Mouse (Mus musculus): ENCODE data around the gene Zfpl1. TPM values are rescaled to one million over a fixed set of nuclear protein-coding genes. Genes with fewer than 3 reads are reported as not detected.

Zfpl1 gene
- polyA plus RNA-seq, 1 experiment: 99.1 TPM

DNA sequence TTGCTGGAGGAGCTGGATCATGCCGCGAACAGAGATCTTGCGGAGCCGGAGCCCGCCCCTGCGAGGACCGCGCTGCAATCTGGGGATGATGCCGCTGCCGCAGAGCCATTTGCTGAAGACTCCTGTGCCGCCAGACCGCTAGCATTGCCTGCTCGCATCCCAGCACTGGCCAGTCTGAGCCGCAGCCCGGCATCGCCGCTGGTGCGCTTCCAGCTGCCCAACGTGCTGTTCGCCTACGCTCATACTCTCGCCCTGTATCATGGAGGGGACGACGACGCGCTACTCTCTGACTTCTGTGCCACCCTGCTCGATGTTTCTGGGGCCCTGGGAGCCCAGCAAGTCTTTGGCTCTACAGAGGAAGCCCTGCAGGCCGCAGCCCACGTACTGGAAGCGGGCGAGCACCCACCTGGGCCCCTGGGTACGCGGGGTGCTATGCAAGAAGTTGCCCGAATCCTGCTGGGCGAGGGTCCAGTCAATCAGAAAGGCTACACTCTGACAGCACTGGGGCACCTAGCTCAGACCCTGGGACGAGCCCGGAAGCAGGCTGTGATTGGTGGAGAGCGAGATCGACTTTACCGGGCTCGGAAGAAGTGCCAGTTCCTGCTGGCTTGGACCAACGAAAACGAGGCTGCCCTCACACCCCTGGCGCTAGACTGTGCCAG is 23.0 kb downstream of the Zfpl1 start:
- peak overlapping the region; percentile 94 for H3K4me3 ChIP-seq (replicated peaks; ENCODE audit: extremely low read depth, low read depth, low read length)
- peak; percentile 36 for DNase-seq
- WGBS: 1% methylated on average over 44 of the region's 44 CpGs

DNA sequence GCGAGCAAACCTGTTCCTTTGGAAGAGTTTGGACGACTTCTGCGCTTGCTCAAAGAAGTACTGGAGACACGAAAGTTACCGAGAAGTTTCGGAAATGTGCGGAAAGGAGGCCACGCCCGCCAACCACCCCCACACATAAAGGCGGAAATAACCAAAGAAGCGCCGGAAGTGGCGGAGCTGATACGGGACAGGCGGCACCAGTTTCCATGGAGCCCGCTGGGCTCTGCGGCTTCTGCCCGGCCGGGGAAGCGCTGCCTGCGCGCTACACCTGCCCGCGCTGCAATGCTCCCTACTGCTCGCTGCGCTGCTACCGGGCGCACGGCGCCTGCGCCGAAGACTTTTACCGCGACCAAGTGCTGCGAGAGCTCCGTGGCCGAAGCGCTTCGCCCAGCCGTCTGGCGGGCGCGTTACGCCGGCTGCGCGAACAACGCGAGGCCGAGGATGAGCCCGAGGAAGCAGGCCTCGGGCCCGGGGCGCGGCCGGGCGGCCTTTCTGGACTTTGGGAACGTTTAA is 23.7 kb downstream of the Zfpl1 start, which contains the start of gene Znhit2:
Gene Znhit2, plus strand, starts transcription at position 172 of the 513 bp plus-strand sequence.
- WGBS: under 1% methylated on average over 58 of the region's 58 CpGs
- Histone ChIP-seq H3K4me1 (ENCODE audit: control insufficient read depth, insufficient read depth, low read length) (peaks cover 19% of the 10 kb centered on the region), H3K4me3 (replicated peaks; ENCODE audit: extremely low read depth, low read depth, low read length) (peak within 1 kb of the TSS; percentile 94)
- TF ChIP-seq CTCF (IDR thresholded peaks at IDR 0.05; ENCODE audit: insufficient read depth, low read length): no peak
- peak; percentile 64; the same call in 1 of the 2 replicates for TF ChIP-seq POLR2A (IDR thresholded peaks at IDR 0.05; ENCODE audit: borderline replicate concordance, extremely low read depth, low read depth, low read length)
- DNase-seq: peak; percentile 92

More for the DNA sequence above, 23.0 kb downstream of the Zfpl1 start:
- peaks cover 19% of the 10 kb centered on the region for H3K4me1 ChIP-seq (ENCODE audit: control insufficient read depth, insufficient read depth, low read length)
- peak; percentile 19; the same call in 1 of the 2 replicates for TF ChIP-seq POLR2A (IDR thresholded peaks at IDR 0.05; ENCODE audit: borderline replicate concordance, extremely low read depth, low read depth, low read length)
- no peak for TF ChIP-seq CTCF (IDR thresholded peaks at IDR 0.05; ENCODE audit: insufficient read depth, low read length)

DNA sequence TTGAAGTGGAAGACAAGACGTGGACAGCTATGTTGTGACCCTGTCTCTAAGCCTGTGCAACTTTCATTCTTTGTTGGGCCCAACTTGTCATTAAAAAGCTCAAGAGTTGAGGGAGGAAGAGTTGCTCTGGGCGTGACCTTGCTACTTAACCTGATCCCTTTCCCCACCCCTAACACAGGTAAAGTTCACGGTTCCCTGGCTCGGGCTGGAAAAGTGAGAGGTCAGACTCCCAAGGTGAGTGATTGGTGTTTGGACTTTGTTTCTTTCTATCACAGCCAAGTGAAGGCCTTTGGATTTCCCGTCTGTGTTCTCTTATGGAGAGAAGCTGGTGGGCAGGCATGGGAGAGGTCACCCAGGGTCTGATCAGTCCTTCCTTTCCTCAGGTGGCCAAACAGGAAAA is 25.8 kb downstream of the Zfpl1 start:
- no peak overlapping the region for H3K4me3 ChIP-seq (replicated peaks; ENCODE audit: extremely low read depth, low read depth, low read length)
- WGBS: 76% methylated on average over 5 of the region's 5 CpGs
- H3K4me1 ChIP-seq (ENCODE audit: control insufficient read depth, insufficient read depth, low read length): peaks cover 19% of the 10 kb centered on the region
- DNase-seq: no peak
- TF ChIP-seq CTCF (IDR thresholded peaks at IDR 0.05; ENCODE audit: insufficient read depth, low read length) (no peak), POLR2A (IDR thresholded peaks at IDR 0.05; ENCODE audit: borderline replicate concordance, extremely low read depth, low read depth, low read length) (no peak)

DNA sequence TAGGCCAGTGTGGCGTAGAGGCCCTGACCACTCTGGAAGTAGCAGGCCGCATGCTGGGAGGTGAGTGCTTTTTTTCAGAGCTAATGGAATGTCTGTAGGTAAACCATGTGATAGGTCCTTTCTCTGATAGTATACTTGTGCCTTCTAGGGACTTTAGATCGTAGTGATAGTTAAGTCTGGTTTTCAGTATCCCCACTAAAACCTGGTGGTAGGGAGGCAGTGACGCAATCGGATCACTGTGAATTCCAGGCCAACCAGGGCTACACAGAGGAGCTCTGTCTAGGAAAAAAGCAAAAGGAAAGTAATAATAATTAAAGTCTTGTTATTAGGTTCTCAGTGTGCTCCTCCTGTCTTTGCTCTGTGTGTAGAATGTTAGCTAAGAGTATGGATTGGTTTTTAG is 26.2 kb downstream of the Zfpl1 start:
- WGBS: 28% methylated on average over 5 of the region's 5 CpGs
- TF ChIP-seq POLR2A (IDR thresholded peaks at IDR 0.05; ENCODE audit: borderline replicate concordance, extremely low read depth, low read depth, low read length) (no peak), CTCF (IDR thresholded peaks at IDR 0.05; ENCODE audit: insufficient read depth, low read length) (no peak)
- no peak for DNase-seq
- Histone ChIP-seq H3K4me3 (replicated peaks; ENCODE audit: extremely low read depth, low read depth, low read length) (peak overlapping the region; percentile 96), H3K4me1 (ENCODE audit: control insufficient read depth, insufficient read depth, low read length) (peaks cover 19% of the 10 kb centered on the region)

DNA sequence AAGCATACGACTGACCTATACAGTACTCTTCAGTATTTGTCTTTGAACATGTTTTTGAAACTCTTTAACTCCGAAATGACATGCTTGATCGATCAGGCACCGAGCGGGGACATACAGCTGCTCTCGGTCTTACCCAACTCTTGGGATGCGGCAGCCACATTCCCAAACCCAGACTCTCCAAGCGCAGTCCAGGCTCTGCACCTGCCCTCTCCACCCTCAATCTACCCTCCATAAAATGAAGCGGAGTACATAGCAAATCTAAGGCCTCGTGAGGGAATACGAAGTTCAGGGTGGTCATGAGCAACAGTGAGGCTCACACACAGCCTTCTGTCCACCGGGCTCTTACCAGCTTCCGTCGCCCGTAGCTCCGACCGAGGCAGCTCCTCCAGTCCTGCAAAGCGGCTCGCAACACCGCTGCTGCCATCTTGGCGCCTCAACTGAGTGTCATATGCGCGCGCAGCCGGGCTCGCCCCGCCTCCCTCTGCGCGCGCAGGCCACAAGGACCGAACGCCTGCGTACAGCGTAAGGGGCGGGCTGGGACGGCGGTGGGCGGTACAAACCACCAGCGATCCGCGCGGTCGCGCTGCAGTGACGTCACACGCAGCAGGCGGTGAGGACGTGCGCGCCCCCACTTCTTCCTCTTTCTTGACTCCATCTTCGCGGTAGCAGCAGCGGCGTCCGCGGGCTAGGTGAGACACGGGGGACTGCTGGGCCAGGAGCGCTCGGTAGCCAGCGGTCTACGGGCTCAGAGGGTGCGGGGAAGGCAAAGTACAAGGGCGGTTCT is 27.3 kb downstream of the Zfpl1 start, which contains the start of the genes Mrpl49 and Fau:
Gene Mrpl49, minus strand, starts transcription at position 473 of the 784 bp plus-strand sequence.
Gene Fau, plus strand, starts transcription at position 532 of the 784 bp plus-strand sequence.
- Histone ChIP-seq H3K4me3 (replicated peaks; ENCODE audit: extremely low read depth, low read depth, low read length) (peak within 1 kb of the TSS; percentile 99), H3K4me1 (ENCODE audit: control insufficient read depth, insufficient read depth, low read length) (peaks cover 19% of the 10 kb centered on the region)
- under 1% methylated on average over 54 of the region's 63 CpGs for WGBS
- DNase-seq: peak; percentile 97
- peak; percentile 90 for TF ChIP-seq POLR2A (IDR thresholded peaks at IDR 0.05; ENCODE audit: borderline replicate concordance, extremely low read depth, low read depth, low read length)
- TF ChIP-seq CTCF (IDR thresholded peaks at IDR 0.05; ENCODE audit: insufficient read depth, low read length): no peak

DNA sequence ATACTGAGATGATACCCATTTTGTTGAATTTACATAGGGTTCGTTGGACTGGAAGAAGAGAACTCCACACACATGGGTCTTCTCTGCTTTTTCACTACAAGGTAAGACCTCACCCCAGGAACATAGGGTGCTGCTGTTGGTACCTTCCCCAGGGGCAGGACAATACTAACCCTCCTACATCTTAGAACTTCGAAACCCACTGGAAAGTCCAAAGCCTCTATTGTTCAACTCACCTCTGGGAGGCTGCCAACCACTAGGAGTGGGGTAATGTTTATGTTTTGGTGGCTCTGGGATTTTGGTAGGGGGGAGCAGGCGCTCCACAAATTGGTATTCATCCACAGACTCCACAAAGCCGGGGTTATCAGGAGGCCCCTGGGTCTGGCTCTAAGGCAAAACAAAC is 28.1 kb downstream of the Zfpl1 start:
- Histone ChIP-seq H3K4me1 (ENCODE audit: control insufficient read depth, insufficient read depth, low read length) (peaks cover 11% of the 10 kb centered on the region), H3K4me3 (replicated peaks; ENCODE audit: extremely low read depth, low read depth, low read length) (no peak overlapping the region)
- 39% methylated on average over 4 of the region's 4 CpGs for WGBS
- TF ChIP-seq POLR2A (IDR thresholded peaks at IDR 0.05; ENCODE audit: borderline replicate concordance, extremely low read depth, low read depth, low read length) (no peak), CTCF (IDR thresholded peaks at IDR 0.05; ENCODE audit: insufficient read depth, low read length) (no peak)
- DNase-seq: no peak

DNA sequence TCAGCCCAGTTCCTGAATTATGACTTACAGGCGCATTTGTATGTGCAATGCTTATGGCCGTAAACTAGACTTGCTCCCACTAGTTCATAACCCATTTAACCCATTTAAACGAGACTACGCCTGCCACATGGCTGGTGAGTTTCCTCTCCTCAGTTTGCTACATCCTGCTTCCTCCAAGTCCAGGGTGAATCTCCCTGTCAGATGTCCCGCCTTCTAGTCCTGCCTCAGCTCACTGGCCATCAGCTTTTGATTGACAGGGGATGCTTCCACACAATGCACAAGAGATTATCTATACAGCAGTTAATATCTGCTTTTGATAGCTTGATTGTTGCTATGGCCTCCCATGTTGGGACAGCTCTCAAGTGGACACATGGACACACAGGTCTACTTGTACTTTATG is 30.5 kb downstream of the Zfpl1 start:
- TF ChIP-seq CTCF (IDR thresholded peaks at IDR 0.05; ENCODE audit: insufficient read depth, low read length) (no peak), POLR2A (IDR thresholded peaks at IDR 0.05; ENCODE audit: borderline replicate concordance, extremely low read depth, low read depth, low read length) (no peak)
- Histone ChIP-seq H3K4me1 (ENCODE audit: control insufficient read depth, insufficient read depth, low read length) (peaks cover 10% of the 10 kb centered on the region), H3K4me3 (replicated peaks; ENCODE audit: extremely low read depth, low read depth, low read length) (no peak overlapping the region)
- 62% methylated on average over 5 of the region's 5 CpGs for WGBS
- DNase-seq: no peak

DNA sequence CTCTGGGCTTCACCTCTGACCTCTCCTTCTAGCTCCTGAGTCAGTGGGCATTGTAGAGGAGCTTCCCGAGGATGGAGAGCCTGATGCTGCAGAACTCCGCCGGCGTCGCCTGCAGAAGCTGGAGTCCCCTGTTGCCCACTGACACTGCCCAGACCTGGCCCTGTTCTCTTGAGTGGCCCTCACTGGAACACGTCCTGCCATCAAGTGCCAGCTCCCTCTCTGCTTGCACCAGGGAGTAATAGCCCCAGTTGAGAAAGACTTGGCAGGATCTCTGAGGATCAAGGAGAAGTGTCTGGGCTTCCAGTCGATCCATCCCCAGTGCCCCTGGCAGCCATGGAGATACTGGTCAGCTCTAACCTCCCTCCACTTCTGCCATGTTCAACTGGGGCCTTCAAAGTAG is 32.2 kb downstream of the Zfpl1 start:
- no peak for DNase-seq
- Histone ChIP-seq H3K4me1 (ENCODE audit: control insufficient read depth, insufficient read depth, low read length) (peaks cover 8% of the 10 kb centered on the region), H3K4me3 (replicated peaks; ENCODE audit: extremely low read depth, low read depth, low read length) (no peak overlapping the region)
- WGBS: 79% methylated on average over 7 of the region's 7 CpGs
- TF ChIP-seq CTCF (IDR thresholded peaks at IDR 0.05; ENCODE audit: insufficient read depth, low read length) (no peak), POLR2A (IDR thresholded peaks at IDR 0.05; ENCODE audit: borderline replicate concordance, extremely low read depth, low read depth, low read length) (no peak)

DNA sequence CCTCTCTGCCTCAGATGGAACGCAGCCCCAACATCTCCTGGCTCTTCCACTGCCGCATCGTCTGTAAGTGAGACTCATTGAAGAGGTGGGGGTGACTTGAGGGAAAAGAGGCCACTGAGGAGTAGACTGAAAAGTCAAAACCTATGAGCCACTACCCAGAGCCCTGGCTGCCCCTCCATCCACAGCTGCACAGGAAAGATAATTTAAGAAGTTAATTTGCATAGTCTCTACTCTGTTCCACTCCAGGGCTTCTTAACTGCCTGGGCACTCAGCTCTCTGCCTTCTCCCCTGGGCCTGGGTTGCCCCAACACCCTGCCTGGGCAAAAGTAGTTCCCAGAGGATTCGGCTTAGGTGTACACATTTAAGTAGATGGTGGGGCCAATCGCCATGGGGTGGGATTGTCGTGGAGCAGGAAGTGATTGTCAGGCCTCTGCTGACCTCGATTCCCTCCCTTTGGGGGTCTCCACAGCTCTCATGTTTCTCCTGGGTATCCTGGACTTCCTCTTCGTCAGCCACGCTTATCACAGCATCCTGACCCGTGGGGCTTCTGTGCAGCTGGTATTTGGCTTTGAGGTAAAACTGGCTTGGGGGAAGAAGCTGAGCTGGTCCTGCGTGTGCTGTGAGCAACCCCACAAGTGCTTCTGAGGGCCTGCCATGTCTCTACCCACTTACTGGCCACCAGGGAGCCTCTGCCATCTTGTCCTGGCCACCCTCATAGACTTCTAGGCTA is 35.9 kb downstream of the Zfpl1 start:
- H3K4me3 ChIP-seq (replicated peaks; ENCODE audit: extremely low read depth, low read depth, low read length): no peak overlapping the region
- no peak for TF ChIP-seq POLR2A (IDR thresholded peaks at IDR 0.05; ENCODE audit: borderline replicate concordance, extremely low read depth, low read depth, low read length)
- TF ChIP-seq CTCF (IDR thresholded peaks at IDR 0.05; ENCODE audit: insufficient read depth, low read length): no peak
- peaks cover 4% of the 10 kb centered on the region for H3K4me1 ChIP-seq (ENCODE audit: control insufficient read depth, insufficient read depth, low read length)
- WGBS: 73% methylated on average over 11 of the region's 11 CpGs
- DNase-seq: no peak
